Mouse (Mus musculus): Measurements from ENCODE around the gene Olfr24.
"Not testable (repeated sequence)": the region's sequence is repeated elsewhere in the genome, so short reads cannot be mapped to it uniquely, and the experiment has no call there.

Olfr24 gene

DNA sequence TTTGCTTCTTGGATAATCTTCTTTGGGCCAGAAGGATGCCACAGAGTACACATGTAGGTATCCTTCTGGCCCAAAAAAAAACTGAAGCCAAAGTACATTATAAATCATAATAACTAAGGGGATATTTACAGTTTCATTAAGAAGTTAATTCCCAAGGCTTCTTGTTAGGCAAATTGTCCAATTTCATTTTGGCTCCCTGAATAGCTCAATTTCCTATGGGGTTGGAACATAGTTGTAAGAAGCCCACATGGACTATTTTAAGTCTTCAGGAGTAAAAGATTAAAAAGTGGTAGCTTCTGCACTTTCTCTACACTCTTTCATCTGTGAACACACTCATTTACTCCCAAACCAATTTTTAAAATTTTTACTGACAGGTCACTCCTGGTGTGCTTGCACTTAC, at the start of gene Olfr24:
TSS of gene Olfr24 (minus strand) at position 101 of the 400 bp plus-strand sequence.
- DNase-seq (ENCODE audit: low read depth, low spot score), result no peak

DNA sequence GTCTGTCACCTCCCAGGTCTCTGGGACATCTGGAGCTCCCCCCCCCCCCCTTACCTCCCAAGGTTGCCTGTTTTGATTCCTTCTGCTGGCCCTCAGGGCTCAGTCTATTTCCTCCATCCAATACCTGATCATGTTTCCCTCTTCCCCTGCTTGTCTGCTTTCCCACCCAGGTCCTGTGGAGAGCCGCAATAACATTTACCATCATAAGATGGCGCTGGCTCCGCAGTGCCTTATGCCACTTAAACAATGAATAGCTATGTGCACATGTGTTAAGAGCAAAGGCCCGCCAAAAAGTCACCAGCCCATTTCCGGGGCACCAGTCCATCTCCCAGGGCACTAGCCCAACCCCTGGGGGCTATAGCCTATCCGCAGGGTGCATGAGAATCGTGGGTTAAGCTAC, 21.5 kb upstream of the Olfr24 start:
- no peak for DNase-seq (ENCODE audit: low read depth, low spot score)

DNA sequence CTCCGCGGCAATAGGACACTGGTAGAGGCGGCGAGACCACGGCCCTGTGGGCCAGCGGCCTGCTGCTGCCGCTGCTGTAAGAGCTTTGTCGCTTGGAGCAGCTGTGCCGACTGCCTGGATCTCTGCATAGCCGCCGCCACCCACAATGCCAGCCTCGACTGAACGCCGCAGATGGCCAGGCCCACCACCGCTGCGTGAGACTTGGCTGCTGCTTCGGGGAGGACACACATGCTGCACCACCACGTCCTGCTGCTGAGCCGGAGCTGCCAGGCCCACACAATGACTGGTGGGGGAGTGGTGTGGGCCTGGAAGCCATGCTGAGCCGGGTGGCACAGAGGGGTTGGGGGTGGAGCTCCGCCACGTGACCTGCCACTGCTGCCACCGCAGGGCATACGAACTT, 15.7 kb upstream of the Olfr24 start:
- no peak for DNase-seq (ENCODE audit: low read depth, low spot score)

DNA sequence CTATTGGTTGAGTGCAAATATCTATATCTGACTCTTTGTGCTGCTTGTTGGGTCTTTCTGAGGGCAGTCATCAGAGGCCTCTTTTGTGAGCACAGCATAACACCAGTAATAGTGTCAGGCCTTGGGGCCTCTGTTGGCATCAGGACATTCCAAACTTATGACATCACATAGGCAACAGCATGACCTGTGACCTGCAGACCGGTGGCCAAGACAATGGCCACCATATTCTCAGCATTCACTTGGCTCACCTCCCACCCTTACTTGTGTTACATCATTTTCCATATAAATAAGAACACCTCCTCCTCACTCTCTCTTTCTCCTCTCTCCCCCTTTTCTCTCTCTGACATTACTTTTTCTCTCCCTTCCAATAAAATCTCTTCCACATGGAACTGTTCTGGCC, 15.2 kb upstream of the Olfr24 start:
- no peak for DNase-seq (ENCODE audit: low read depth, low spot score)

DNA sequence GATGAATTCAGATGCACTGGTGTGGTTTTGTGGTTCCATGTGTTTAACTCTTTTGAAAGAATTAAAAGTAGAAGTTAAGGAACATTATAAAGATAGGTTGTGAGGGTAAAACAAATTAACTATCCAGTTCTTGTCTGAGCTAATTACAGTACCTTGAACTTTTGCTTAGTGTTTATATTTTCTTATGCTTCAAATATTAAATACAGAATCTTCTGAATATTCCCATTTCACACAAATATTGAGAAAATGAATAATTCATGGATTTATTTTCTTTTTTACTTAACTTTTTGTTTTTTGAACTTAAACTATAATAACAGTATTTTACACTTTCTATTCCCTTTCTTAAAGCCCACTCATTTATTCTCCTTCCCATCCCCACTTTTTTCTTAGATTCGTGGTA, 8.2 kb downstream of the Olfr24 start:
- no peak for DNase-seq (ENCODE audit: low read depth, low spot score)

DNA sequence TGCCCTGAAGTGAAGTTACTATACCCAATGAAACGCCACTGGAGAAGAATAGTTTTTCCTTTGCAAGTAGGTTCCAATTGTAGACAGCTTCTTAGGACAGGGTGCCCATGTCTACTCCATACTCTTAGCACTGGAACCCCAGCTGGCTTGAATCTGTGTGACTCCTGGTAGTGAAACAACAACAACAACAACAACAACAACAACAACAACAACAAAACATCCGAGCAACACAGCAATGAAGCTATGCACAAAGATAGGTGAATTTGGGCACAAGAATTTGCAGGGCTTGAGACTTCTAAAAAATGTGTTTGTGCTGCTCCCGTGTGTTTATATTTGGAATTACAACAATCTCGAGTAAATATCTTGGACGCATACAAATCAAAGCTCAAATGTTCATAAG, 19.2 kb downstream of the Olfr24 start:
- DNase-seq (ENCODE audit: low read depth, low spot score), result no peak

DNA sequence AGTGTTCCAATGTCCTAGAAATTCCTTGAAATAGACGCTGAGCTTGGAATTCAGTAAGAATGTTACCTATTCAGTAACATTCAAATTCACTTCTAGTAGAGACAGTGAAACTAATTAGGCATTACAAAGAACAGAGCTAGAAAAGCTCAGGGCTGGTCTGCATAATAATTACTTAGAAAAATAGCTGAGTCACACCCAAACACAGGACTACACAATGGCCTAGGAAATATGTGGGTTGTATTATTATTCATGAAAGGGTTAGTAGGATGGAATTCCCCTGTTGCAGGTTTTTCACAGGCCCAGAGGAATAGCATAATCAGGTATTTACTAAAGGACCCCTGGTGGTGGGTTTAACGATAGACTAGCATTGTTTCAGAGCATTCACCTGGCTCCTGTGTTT, 29.6 kb downstream of the Olfr24 start:
- not testable (repeated sequence) for DNase-seq (ENCODE audit: low read depth, low spot score)

DNA sequence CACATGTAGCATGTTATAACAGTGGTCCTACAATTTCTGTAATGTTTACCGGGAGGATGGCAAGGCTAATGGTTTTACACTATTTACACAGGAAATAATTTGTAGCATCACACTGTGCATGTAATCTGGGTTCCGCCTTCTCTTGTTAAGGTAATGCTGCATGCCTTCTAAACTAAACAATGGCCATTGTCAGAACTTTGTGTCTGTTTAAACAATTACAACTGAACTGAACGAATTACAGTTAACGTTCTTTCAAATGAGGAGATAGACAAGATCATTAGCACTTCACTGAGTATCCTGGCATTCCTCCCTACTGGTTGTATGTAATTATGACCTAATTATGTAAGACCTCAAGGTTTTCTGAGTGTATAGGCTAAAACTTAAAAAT, 41.1 kb downstream of the Olfr24 start:
- DNase-seq (ENCODE audit: low read depth, low spot score), result no peak

DNA sequence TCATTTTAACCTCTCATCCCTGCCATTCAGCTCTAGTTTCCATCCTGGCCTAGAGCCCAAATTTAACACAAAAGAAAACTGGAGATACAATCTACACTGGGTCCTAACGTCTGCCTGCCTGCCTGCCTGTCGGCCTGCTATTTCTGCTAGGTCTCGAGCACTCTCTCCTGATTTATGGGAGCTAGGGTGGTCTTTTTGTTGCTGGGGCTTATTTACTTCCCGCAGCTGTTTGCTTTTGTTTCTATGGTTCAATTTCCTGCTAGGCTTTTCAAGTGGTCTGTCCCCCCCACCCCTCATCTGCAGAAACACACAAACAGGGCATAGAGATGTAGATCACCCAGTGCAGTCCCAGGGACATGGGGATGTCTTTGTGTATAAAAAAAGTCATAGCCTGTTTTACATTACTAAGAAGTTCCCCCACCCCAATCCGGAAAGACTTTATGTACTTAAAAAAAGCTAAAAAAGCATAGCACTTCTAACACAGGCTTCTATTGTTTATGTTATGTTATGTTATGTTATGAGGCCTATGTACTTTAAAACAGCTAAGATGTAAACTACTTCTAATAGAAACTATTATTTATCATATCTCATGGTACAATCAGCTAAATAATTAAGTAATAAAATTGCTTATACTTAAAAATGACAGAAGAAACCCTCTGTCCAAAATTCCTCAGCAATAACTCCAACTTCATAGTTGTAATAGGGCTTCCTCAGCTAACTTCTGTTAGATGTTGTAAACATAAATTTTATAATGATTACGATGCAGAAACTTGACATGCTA, 41.7 kb downstream of the Olfr24 start:
- DNase-seq (ENCODE audit: low read depth, low spot score), result no peak

DNA sequence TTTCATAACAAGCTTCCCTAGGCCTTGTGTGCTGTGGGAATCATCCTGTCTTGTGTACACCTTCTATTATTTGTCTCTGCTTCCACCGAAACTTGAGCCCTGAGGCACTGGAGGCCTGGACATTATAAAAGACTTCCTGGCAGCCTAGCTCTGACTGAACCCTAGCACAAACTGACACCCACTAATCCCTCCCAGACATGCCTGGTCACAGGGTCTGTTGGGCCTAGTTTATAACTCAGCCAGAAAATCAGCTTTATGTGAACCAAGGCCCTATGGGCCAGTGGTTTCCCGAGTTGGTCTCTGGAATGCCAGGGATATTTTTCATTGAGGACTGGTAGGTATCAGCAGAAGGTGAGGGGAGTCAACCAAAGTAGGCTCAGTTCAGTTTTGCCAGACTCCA, 42.8 kb downstream of the Olfr24 start:
- DNase-seq (ENCODE audit: low read depth, low spot score), result no peak

DNA sequence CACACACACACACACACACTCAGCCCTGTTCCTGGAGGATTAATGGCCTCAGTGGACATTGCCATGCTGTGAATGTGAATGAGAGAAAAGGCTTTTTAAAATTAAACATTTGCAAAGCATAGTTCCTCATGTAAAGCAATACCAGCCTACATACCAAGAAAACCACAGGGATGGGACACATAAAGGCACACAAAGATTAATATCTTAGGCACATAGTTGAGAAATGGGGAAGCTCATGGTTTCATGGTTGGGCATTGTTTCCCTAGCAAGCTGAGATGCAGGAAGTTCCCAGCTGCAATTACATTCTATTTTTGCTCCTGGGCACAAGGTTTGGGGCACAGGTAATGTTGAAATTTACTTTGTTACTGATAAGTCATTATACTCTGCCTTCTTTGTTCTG, 58.2 kb downstream of the Olfr24 start:
- DNase-seq (ENCODE audit: low read depth, low spot score), result no peak

Measured in brain, embryonic 18.5 days (tissue).